Mouse (Mus musculus) MEL-GATA-1-ER (cell line): ENCODE results near the gene March1.

ENCODE experiments used
- DNase-seq: peaks from one replicate; pipeline ENCODE4 v3.0.0-alpha.2; 2012; ENCODE audit warnings: low read depth; ENCODE audit errors: extremely low read depth

The March1 gene

DNA sequence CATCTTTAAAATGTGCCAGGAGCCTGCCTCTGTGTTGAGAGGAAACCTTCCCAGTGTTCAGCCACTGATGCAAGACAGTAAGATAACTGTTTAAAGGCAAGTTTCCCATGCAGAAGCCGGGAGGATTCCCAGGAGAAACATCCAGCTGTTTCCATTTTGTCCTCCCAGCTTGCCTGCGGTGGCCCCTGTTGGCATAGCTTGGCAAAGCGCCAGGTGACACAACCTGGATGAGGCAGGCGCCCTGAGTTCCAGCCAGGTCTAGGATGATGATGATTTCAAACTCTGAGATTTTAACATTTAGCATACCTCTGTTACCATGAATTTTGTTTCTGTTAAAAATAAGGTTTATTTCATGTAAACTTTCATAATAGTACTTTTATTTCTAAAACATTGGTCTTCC lies 651.8 kb downstream of the March1 start:
- no peak for DNase-seq

- DNase-seq = no peak
Measured at GRCm38 (mm10) chr8:66270116-66270515, 652.4 kb downstream of the March1 start.

DNA sequence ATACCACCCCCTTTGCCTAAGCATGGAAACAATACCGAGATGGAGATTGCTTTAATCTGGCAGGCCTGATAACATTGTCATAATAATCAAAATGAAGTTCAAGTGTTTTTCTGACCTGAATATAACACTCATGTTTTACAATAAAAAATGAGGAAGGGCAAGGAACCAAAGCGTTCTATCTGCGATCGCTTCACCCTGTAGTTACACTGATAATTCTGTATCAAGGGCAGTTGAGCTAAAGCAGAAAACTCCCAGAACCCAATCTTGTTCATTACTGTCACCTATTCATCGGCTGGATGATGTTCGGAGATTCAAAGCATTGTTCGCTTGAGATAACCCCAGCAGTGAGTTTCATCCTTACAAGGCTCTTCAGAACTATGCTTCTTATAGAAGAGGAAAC lies 700.1 kb downstream of the March1 start:
- peak; percentile 13 for DNase-seq

GRCm38 (mm10) chr8:66323045-66323807 lies 705.5 kb downstream of the March1 start:
- DNase-seq = peak; percentile 33

- no peak for DNase-seq
Measured at GRCm38 (mm10) chr8:66326396-66326795, 708.7 kb downstream of the March1 start.

- DNase-seq = no peak
Measured at GRCm38 (mm10) chr8:66332206-66332605, 714.5 kb downstream of the March1 start.

GRCm38 (mm10) chr8:66334265-66334664 lies 716.6 kb downstream of the March1 start:
- DNase-seq = no peak

GRCm38 (mm10) chr8:66339551-66339950 lies 721.9 kb downstream of the March1 start:
- no peak for DNase-seq

DNA sequence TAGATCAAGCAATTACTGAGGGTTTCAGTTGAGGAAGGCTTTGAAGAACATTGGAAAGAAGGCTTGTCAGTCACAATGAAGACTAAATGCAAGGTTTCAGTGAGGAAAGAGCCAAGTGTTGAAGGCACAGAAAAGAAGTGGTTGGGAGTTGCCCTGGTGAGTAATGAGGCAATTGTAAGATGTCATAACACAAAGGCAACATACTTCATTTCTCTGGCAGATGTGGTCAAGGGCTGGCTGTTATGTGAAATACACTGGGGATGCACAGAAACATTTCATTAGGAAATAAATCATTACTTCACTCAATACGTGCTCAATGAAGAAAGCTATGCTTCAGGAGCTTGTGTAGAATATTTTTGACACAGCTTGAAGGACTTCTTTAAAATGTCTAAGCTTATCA lies 725.2 kb downstream of the March1 start:
- DNase-seq = no peak

DNA sequence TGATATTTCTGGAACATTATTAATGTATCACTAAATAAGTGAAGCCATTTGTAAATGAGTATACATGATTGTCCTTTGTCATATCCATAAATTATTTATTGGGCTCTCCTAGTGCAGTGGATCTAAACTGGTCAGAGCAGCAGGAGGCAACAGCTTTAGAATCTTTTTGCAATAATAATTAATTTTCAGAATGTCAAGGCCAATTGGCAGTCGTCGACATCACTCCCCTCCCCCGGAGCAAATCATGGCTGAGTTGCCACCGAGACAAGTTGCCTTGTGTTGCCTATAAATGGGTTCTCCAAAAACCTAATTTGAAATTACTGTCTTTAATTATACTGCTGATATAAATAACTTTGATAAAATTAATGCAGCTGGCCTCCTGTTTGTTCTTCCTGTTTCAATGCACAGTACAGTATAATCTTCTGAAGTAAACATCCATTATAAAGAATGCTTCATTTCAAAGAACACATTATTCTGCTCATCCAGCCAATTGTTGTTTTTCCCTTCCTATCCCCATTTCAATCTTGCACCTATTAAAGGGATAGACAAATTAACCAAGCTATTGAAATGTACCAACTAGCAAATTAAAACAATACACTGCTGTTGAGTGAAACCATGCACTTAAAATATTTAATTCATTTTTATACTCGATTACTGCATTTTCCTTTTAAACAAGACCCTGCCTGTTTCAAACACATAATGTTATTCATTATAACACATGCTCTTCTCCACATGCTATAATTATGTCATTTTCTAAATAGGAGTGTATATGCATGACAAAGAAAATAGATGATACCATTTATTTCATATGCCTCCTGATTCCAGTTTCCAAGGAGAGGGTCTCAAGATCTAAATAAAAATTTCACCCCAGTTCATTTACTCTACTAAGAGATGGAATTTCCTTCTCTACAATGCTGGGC lies 745.4 kb downstream of the March1 start:
- no peak for DNase-seq

DNA sequence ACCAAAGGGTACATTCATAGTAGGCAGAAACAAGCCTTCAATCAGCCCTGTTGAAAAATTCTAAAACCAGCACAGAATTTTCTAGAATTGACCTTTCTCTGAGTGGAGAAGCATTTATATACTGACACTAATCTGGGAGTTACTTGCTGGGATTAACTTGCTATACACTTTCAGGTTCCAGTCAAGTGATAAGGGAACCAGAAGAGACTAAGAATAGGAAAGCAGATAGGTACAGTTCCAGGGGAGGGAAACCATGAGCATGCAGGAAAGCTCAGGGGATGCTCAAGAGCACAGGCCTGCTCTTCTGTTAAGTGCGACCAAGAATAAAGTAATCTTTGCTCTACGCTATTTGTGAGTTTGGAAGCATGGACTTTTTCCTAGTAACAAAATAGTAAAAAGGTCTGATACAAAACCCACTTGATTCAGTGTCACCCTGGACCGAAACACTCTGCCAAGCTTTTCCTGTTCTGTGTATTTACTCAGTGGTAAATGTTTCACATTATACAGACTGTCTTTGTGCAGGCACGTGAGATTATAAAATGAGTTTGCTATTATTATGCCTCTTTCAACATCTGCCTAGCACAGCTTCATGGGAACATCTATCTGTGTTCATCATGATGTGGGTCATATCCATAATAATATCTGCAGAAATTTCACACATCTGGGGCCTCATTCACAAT lies 766.1 kb downstream of the March1 start:
- no peak for DNase-seq

GRCm38 (mm10) chr8:66386008-66386407 lies 768.3 kb downstream of the March1 start:
- no peak for DNase-seq

DNA sequence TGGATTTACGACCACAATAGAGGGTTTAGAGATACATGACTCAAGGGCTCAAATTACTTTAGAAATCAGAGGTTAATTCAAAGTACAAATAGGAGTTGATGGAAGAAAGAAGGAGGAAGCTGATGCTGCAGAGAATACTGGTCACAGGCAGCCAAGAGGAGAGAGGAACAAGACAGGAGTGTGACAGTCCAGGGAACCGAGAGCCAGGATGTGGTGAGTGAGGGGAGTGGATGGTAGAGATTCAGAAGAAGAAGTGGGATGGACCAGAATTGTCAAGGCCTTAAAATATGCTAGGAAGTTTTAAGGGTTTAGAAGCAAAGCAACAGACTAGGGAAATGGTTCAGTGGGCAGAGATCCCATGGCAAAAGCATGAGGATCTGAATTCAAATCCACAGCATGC lies 771.0 kb downstream of the March1 start:
- DNase-seq = no peak

GRCm38 (mm10) chr8:66391554-66391953 lies 773.9 kb downstream of the March1 start:
- no peak for DNase-seq

- no peak for DNase-seq
Measured at GRCm38 (mm10) chr8:66392900-66393299, 775.2 kb downstream of the March1 start.

GRCm38 (mm10) chr8:66394148-66394547 lies 776.4 kb downstream of the March1 start:
- DNase-seq = no peak

DNA sequence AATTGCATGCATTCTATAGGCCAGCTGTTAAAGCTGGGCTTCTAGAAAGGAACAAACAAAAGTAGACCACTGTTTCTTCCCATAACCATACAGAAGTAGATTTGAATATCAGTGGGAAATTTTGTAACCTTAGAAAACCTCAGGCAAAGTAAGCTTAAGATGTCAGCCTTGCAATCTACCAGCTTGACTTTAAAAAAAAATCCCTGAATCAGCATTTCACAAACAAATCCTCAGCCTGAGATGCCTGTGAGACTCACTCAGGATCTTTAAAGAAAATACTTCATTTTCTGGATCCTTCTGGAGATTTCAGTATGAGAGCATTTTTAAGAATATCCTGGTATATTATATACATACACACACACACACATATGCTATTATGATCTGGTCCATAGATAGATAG lies 780.1 kb downstream of the March1 start:
- DNase-seq = no peak

GRCm38 (mm10) chr8:66400050-66400449 lies 782.4 kb downstream of the March1 start:
- no peak for DNase-seq

- no peak for DNase-seq
Measured at GRCm38 (mm10) chr8:66404711-66405414, 787.2 kb downstream of the March1 start.

DNA sequence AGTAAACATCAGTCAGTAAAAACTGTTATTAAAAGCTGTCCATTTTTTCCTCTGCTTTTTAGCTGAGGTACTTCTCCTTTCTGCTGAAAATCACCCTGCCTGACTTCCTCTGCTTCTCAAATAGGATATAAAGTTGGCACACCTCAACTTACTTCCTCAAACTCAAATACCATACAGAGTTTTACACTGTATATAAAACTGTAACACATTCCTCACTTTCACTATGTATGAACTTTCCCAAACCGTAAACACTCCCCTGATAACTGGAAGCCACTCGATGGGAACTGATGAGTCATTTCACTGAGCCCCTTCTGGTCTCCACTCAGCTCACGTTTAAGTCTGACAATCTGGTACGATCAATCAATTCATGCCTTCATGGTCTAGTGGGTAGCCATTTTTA lies 788.1 kb downstream of the March1 start:
- DNase-seq = peak; percentile 47
